Comparison of ENCODE assay signal across 11 mouse cellular contexts in genomic region chrX:12927797-12928589, GRCm38 (mm10).
DNase-seq lines count a peak whose midpoint lies in the region; ATAC-seq and TF ChIP-seq lines count a peak whose summit lies in the region.
"Had no signal": no experiment of that assay in that cellular context is flagged by ENCODE, and none has a peak within 500 bp of the region (broad histone marks: within the 10 kb centered on the region; RNA-seq: fewer than 3 reads in every experiment).

No protein-coding gene starts in this region.

- H3K27me3 ChIP-seq in heart, embryonic 16.5 days (ENCODE audit: control insufficient read depth, insufficient read depth, low read length): no peaks in the 10 kb centered on the region; the same call in 1 of the 2 replicates
- no peaks in the 10 kb centered on the region for H3K27me3 ChIP-seq in MEL (ENCODE audit: control insufficient read depth in 1 of 2, insufficient read depth in 2 of 2, low read length in 2 of 2)
- no peaks in the 10 kb centered on the region for H3K27me3 ChIP-seq in liver, embryonic 11.5 days (replicated peaks; ENCODE audit: control insufficient read depth, insufficient read depth, low read length)

- no peak overlapping the region for H3K4me2 ChIP-seq in heart, embryonic 16.5 days (ENCODE audit: low read depth, low read length)
- H3K4me2 ChIP-seq in liver, embryonic 11.5 days: no peak overlapping the region

- no peaks in the 10 kb centered on the region for H3K9me3 ChIP-seq in heart, embryonic 16.5 days (replicated peaks; ENCODE audit: control insufficient read depth, low read length)
- H3K9me3 ChIP-seq in MEL (replicated peaks; ENCODE audit: insufficient read depth, low read length): no peaks in the 10 kb centered on the region
- no peaks in the 10 kb centered on the region for H3K9me3 ChIP-seq in liver, embryonic 11.5 days (ENCODE audit: control insufficient read depth, low read length)

- no peak overlapping the region for H3K9ac ChIP-seq in heart, embryonic 16.5 days (ENCODE audit: low read length)
- no peak overlapping the region for H3K9ac ChIP-seq in MEL (ENCODE audit: control insufficient read depth, low read depth, low read length, poor library complexity, severe bottlenecking)
- H3K9ac ChIP-seq in liver, embryonic 11.5 days (ENCODE audit: low read depth, low read length): no peak overlapping the region

- no peak overlapping the region for H3K4me3 ChIP-seq in heart, embryonic 16.5 days (ENCODE audit: low read length)
- no peak overlapping the region for H3K4me3 ChIP-seq in MEL (ENCODE audit: control insufficient read depth in 1 of 2, insufficient read depth in 1 of 2, low read depth in 2 of 2, low read length in 2 of 2)
- no peak overlapping the region for H3K4me3 ChIP-seq in liver, embryonic 11.5 days (ENCODE audit: low read depth, low read length)

- H3K36me3 ChIP-seq in heart, embryonic 16.5 days (ENCODE audit: control insufficient read depth, insufficient read depth): no peaks in the 10 kb centered on the region
- peaks cover 0 to 14% of the 10 kb centered on the region in 2 experiments; a peak in 2 of 4 replicates for H3K36me3 ChIP-seq in MEL (ENCODE audit: control insufficient read depth in 1 of 2, insufficient read depth in 2 of 2, low read length in 2 of 2)
- no peaks in the 10 kb centered on the region for H3K36me3 ChIP-seq in liver, embryonic 11.5 days (ENCODE audit: control insufficient read depth, insufficient read depth, low read length)

- no peaks in the 10 kb centered on the region for H3K79me2 ChIP-seq in MEL (ENCODE audit: control insufficient read depth, insufficient read depth, low read length, poor library complexity)

- no peak for TF ChIP-seq RAD21 in MEL (IDR thresholded peaks at IDR 0.05; ENCODE audit: low read depth, low read length)

- peaks cover 5% of the 10 kb centered on the region; the same call in 1 of the 2 replicates for H3K4me1 ChIP-seq in heart, embryonic 16.5 days (ENCODE audit: control insufficient read depth, insufficient read depth, low read length)
- peaks cover 5 to 18% of the 10 kb centered on the region in 2 experiments for H3K4me1 ChIP-seq in MEL (ENCODE audit: control insufficient read depth in 1 of 2, insufficient read depth in 2 of 2, low read length in 2 of 2)
- H3K4me1 ChIP-seq in liver, embryonic 11.5 days (replicated peaks; ENCODE audit: control insufficient read depth, insufficient read depth, low read length): peaks cover 6% of the 10 kb centered on the region; the same call in 1 of the 2 replicates

- peak overlapping the region; percentile 54 for H3K27ac ChIP-seq in heart, embryonic 16.5 days (ENCODE audit: low read length)
- H3K27ac ChIP-seq in MEL (ENCODE audit: control insufficient read depth, low read depth, low read length): no peak overlapping the region; the same call in 1 of the 2 replicates
- H3K27ac ChIP-seq in liver, embryonic 11.5 days (ENCODE audit: low read depth, low read length): no peak overlapping the region
- H3K27ac ChIP-seq: kidney, postnatal 0 days had no signal

- no peak for DNase-seq in heart, postnatal 14 days
- DNase-seq in 416B (ENCODE audit: low read depth) (peak; percentile 2), MEL (ENCODE audit: low read depth, low spot score) (peak; percentile 44)
- no peak for DNase-seq in liver, embryonic 11.5 days (ENCODE audit: low spot score)
- DNase-seq in right cerebral cortex, postnatal 36 days (ENCODE audit: low spot score in 2 of 2): no peak
- DNase-seq: cerebellum, adult 11 months; thymus, adult 2 months had no signal

- TF ChIP-seq POLR2A in MEL (IDR thresholded peaks at IDR 0.05; ENCODE audit: control insufficient read depth in 1 of 2, insufficient read depth in 1 of 2, low read depth in 1 of 2, low read length in 2 of 2, poor library complexity in 1 of 2): no peak

- WGBS in heart, embryonic 16.5 days: 37% methylated on average over 11 of the region's 11 CpGs
- WGBS in liver, embryonic 11.5 days: 41% methylated on average over 11 of the region's 11 CpGs

- TF ChIP-seq CTCF in MEL (IDR thresholded peaks at IDR 0.05 in 2 of 3, conservative IDR thresholded peaks at IDR 0.05 in 1 of 3; ENCODE audit: control insufficient read depth in 1 of 3, insufficient read depth in 1 of 3, low read depth in 2 of 3, low read length in 3 of 3, poor library complexity in 1 of 3, severe bottlenecking in 1 of 3): no peak

- ATAC-seq in heart, embryonic 16.5 days (replicated peaks; ENCODE audit: extremely low read depth, insufficient read depth, low FRiP score): peak; percentile 82
- ATAC-seq in liver, embryonic 11.5 days (replicated peaks; ENCODE audit: low FRiP score): peak; percentile 51; the same call in 1 of the 2 replicates
- ATAC-seq in megakaryocyte progenitor cell, adult 5-6 weeks (replicated peaks; ENCODE audit: poor library complexity): no peak
- ATAC-seq: inflammation-experienced regulatory T-cells, adult 6 months had no signal

- intact Hi-C loops in heart, postnatal 14 days (cut with DNase I): no loop called here

- no peak for TF ChIP-seq EP300 in MEL (IDR thresholded peaks at IDR 0.05; ENCODE audit: low read depth in 1 of 2, low read length in 2 of 2)

TF ChIP-seq in MEL, 35 proteins besides CTCF, POLR2A, EP300 and RAD21:
- TF ChIP-seq SMC3 (IDR thresholded peaks at IDR 0.05; ENCODE audit: low read depth, low read length) (no peak), GATA1 (IDR thresholded peaks at IDR 0.05; ENCODE audit: low read depth, low read length) (no peak), MEF2A (IDR thresholded peaks at IDR 0.05; ENCODE audit: extremely low read depth, insufficient replicate concordance, low read depth, low read length, poor library complexity, severe bottlenecking) (no peak), ETS1 (IDR thresholded peaks at IDR 0.05; ENCODE audit: low read depth, low read length) (no peak), CHD1 (IDR thresholded peaks at IDR 0.05; ENCODE audit: low read depth, low read length) (no peak), POLR2AphosphoS5 (IDR thresholded peaks at IDR 0.05; ENCODE audit: borderline replicate concordance, low read depth, low read length) (no peak), GABPA (IDR thresholded peaks at IDR 0.05; ENCODE audit: low read depth, low read length) (peak; percentile 92), MAX (IDR thresholded peaks at IDR 0.05; ENCODE audit: low read length) (no peak)

Comparison
In these comparisons a context has a peak if more than half of its experiments do, and no peak if none do; other contexts are left out.
1. DNase-seq: peak in 416B (single experiment) and MEL (single experiment); none in heart, postnatal 14 days (0 of 2), liver, embryonic 11.5 days (single experiment) and right cerebral cortex, postnatal 36 days (0 of 2).